Mouse (Mus musculus): ENCODE results near the gene Ascc3.

Gene Ascc3

DNA sequence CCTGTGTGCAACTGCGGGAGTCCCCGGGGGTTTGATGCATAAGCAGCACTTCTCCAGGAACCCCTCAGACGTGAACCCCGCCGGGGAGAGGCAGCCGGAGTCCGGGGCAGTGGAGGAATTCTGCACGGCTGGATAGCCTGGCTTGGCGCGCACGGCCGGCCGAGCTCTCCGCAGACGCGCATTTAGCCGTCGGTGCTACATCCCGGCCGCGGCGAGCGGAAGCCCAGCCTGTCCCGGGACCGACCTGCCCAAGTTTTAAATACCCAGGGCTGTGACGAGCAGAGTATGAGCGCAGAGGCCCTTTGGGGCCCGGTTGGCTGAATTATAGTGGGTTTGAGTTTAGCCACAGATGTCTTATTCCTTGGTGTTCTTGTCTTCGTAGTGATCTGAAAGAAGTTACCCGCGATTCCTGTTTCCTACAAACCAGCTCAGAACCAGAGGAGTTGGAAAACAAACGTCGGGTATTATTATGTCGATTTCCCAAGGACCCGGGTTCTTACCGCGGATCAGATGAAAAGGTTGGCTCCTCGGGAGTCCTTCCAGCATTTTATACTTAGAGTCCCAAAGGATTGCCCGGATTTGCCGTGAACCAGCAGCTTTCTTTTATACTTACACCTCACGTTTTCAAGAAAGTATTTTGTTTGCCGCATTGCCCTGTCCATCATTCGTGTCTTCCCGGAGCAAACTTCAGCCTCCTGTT lies 302.8 kb downstream of the Ascc3 start:
- DNase-seq (ENCODE audit: low read depth) = no peak

GRCm38 (mm10) chr10:50895881-50896766 lies 303.7 kb downstream of the Ascc3 start:
- no peak for DNase-seq (ENCODE audit: low read depth)

DNA sequence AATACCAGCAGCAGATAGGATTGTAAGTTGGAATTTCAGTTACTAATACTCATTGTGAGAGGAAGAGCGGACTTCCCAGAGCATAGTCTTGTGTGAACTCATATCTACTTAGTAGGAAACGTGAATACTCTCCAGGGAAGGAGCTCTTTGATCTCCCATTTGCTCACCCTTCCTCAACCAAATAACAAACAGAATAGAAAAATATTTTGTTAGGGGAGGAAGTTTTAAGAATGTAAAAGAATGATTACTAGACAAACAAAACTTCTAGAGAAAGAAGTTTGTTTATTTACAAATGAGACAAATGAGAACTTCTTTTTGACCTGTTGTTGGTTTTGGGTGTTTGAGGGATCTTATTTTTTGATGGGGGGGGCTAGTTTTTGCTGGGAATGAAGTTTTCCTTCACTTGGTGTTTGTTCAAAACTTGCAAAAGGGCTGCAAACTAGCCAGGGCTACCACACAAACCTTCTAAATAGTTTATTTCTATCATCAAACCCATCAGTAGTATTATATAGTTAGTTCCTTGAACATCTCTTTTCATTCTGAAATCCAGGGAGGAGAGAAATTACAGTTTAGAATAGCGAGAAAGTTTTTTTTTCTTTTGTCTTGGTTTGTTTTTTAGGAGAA lies 304.4 kb downstream of the Ascc3 start:
- no peak for DNase-seq (ENCODE audit: low read depth)

GRCm38 (mm10) chr10:50897530-50898471 lies 305.3 kb downstream of the Ascc3 start:
- peak; percentile 12 for DNase-seq (ENCODE audit: low read depth)

DNA sequence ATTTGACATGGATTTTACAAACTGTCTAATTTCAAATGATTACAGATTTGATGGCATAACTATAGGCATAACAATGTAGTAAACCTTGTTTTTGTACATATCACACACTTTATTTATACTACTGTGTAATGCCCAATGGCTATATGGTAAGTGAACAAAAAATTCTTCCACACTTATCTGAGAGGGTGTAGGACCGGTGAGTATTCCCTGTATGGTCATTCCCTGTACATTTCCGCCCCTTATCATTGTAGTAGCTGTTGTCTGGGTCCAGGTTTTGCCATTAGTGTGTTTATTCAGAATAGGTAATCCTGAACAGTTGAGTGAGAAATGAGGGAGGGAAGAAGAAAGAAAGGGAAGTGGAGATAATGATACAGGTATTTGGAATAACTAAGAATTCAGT lies 306.2 kb downstream of the Ascc3 start:
- no peak for DNase-seq (ENCODE audit: low read depth)

- DNase-seq (ENCODE audit: low read depth) = no peak
Measured at GRCm38 (mm10) chr10:50899846-50900745, 307.6 kb downstream of the Ascc3 start.
